Mouse (Mus musculus) embryo, embryonic 11 days (tissue): ENCODE measurements around the gene Galnt10.
A peak's percentile ranks its signal among the peaks of the same experiment; 100 is the strongest.

ENCODE experiments used
- DNase-seq: peaks from one replicate; pipeline ENCODE4 v3.0.0-alpha.2; 2015

Gene Galnt10

DNA sequence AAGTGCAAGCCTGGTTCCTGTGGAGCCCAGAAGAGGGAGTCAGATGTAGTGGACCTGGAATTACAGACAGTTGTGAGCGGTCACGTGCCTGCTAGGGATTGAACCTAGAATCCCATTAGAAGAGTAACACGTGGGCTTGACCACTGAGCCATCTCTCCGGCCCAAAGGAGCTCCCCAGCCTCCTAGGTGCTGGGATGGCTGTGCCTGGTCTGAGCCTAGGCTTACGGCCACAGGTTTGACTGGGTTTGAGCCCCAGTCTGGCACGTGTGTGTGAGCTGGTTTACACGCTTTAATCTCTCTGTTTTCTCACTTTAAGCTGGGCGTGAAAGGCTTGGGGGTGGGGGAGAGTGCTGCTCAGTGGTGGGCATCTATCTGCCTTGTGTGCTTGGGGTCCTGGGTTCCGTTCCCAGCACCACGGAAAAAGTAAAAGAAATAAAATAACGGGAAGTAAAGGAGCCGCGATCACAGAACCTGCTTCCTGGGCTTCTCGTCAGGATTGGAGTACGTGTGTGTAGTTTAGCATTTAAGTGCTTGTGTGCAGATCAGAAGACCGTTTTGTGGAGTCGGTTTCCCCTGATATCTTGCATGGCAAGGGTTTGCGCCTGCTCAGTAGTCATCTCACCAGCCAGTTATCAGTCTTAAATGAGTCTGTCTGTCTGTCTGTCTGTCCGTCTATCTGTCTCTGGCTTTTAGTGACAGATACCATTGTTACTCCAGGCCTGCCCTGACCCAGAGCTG, 16.4 kb downstream of the Galnt10 start:
- no peak for DNase-seq

DNA sequence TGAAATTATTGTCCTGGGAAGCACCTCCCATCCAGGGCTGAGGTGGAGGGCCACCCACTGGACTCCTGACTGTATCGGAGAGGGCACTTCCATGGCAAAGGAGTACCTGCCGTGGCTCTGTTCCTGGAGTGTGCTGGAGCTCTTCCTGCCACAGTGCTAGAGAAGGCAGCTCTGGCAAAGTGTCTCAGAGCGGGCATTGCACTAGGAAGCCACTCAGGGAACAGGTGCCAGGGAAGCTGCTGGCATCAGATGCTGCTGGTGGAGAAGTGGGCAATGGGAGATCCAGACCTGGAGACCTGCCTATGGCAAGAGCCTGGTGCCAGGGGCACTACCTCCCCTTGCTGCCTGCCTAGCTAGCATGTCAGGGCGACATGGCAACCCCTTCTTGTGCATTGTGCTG, 17.0 kb downstream of the Galnt10 start:
- no peak for DNase-seq

DNA sequence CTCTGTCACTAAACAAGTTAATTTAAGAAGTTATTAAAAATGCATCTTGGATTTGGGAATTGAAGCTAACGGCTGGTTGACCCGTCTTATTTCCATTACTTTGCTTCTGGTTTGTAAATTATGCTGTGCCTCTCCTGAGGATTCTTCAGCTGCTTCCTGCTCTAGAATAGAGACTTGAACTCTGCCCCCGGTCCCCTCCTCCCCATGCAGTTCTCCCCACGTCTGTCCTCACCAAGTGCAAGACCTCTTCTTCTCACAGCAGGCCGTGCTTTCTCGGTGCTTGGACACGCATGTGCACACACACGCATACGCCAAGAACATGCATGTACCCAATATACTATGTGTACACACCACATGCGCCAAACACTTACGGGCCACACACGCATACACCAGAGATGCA, 18.0 kb downstream of the Galnt10 start:
- no peak for DNase-seq

DNA sequence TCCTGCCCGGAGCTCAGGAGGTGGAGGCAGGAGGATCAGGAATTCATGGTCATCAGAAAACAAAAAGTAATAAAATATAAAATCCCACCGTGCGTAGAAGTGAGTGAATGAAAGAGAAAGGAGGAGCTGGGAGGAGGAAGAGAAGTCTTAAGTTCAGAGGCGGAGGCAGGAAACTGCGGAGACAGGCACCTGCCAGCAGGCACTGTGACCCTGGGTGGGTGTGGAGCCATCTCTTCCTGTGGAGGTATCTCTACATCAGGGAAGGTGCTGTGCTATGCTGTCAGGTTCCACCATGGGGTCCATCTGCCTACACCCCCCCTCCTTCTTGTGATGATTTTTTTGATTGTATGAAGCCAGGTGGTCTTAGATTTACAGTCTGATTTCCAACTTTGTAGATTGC, 19.5 kb downstream of the Galnt10 start:
- no peak for DNase-seq

DNA sequence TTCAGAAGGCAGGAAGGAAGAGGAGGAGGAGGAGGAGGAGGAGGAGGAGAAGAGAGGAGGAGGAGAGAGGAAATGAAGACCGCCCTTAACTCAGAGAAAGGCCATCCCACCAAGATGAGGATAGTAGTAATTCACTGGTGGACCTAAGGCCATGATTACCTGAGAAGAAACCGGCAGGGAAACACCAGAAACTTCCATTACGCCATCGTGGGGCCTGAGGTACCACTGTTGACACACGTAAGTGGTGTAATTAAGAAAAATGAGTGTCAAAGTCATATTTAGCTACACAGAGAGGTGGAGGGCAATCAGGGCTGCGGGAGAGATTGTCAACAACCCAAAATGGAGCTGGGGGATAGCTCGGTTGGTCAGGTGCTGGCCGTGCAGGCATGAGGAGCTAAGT, 23.0 kb downstream of the Galnt10 start:
- no peak for DNase-seq

DNA sequence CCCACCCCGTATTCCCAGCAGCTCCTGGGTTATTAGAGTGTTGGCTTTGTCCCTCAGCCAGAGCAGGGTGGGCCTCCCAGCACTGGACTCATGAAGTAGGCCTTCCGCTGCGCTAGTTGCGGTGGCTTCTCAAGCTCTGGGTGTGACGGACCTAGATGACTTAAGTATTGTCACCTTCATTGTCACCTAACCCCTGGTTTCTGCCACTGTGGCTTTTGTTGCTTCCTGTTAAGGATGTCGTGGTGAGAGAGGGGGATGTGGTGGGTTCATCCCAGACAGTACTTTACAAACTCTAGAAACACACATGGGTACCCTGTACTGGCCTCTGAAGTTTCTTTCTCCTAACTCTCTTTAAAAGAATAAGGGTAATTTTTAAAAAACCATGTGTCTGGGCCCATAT, 24.3 kb downstream of the Galnt10 start:
- no peak for DNase-seq

DNA sequence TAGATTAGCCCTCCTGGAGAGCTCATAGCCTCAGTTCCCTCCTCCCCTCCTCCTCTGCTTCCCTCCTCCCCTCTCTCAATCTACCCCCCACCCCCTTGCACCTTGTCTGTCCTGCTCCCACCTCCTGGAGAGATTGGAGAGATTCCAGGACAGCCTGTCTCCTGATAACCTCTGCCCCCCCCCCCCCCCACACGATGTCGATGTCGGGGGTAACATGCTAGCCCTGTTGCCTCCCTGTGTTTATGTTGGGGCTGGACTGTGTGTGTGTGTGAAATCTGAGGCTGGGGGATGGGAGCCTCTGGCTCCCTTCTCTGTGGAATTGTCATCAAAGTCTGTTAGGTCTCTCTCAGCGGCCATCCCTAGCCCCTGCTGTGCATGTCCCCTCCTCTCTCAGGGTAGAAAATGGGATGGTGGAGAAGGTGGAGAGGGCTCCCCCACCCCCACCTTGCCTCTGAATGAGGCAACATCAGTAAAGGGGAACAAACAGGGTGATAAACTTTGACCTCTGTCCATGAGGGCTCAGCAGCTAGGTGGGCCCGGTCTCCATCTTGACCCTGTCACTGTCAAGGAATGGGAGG, 26.0 kb downstream of the Galnt10 start:
- DNase-seq, result no peak

DNA sequence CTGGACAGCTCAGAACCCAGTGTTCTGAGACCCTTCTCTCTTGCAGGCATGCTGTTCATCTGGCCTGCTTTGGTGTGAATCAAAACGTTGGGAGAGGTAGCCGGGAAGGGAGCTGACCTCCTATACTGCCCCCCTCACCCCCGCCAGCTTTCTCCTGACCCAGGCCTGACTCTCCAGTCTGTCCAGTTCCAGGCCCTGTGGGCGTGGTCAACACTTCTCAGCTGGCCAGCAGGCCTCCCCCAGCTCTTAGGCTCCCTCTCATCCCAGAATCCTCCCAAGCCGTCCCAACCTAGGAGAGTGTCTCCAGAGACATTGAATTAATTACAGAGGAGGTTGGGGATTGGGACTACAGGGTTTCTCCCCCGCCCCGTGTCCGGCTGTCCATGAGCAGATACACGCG, 26.6 kb downstream of the Galnt10 start:
- no peak for DNase-seq

DNA sequence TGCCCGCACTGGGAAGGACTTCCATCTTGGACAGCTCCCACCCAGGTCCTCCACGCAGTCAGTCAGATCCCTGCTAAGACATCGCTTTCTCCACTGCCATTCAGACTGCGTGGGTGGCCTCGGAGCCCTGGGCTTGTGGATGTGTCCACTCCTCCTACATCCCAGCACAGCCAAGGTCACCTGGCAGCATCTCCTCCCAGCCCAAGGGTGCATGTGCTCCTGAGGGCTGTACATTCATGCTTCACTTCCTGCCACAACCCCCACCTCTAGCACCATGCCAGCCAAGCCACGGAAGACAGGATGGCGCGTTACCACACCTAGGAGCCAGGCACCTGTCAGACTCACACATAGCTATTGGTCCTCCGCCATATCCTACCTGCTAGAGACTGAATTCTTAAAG, 27.8 kb downstream of the Galnt10 start:
- DNase-seq, result no peak

DNA sequence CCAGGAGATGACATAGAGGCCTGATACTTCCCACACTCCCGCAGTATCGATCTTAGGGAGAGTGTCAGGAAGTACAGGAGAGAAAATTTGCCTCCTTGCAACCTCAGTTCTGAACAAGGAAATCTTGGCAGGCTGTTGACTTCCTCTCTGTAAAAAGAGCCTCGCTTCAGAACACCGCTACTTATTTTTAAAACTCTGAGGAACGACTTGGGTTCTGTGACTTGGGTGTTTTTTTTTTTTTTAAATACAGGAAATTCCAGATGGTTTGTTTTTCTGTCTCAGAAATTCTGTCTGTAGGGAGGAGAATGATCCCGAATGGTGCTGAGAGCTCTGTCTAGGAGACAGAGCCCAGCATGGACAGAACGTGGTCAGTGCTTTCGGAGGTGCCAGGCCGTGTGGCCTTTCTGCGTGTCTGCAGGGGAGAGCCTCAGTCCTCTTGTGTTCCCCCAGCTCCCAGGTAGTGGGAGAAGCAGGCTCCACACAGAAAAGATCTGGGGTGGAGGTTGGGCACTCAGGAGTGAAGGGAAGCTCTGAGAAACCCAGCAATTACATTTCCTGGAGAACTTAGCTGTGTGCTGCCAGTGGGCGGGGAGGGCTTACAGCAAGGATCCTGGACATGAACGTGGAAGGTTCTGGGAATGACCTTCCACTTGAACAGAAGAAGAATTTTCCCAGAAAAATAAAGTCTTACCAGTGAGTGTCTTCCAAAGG, 28.9 kb downstream of the Galnt10 start:
- DNase-seq, result no peak

DNA sequence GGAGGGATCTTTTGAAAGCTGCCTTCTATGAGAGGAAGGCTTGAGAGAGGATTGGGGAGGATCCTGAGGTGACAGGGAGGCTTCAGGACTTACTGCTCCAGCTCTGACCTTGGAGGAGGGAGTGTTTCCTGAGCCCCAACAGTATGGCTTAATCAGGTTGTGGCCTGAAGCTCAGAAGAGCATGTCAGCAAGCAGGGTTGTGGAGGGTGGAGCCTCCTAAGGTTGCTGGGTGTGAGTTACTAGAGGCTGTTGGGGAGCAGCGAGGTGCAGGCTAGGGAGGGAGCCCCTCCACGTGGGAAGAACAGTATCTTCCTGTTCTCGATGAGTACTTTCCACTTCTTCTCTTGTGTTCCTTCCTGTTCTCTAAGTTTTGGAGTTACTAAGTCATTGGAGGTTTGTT, 32.0 kb downstream of the Galnt10 start:
- DNase-seq, result no peak

DNA sequence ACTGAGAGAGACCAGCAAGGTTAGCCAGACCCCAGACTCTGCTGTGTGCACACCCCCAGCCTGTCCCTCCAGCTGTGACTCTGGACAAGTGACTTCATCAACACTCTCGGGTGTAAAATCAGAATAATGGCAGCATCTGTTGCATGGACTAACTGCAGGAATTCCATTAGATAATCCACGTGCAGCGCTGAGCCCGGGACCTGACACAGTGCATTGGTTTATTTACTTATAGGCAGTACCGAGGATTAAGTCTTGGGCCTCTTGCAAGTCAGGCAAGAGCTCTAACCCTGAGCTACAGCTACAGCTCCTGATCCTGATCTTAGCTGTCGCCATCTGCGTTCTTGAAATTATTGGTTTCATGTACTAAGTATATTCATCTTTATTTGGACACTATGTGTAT, 37.3 kb downstream of the Galnt10 start:
- DNase-seq, result peak; percentile 33

DNA sequence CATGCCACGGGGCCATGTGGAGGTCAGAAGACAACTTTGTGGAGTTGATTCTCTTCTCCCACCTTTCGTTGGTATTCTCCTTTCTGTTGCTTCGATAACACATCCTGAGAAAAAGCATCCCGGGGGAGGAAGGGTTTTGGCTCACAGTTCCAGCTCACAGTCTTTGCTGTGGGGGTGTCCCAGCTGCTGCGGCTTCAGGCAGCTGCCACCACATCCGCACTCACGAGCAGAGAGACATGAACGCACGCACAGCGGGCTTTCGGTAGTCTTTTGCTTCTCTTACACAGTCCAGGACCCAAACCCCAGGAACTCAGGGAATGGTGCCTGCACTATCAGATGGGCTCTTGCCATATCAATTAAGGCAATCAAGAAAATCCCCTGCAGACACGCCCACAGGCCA, 37.9 kb downstream of the Galnt10 start:
- no peak for DNase-seq

DNA sequence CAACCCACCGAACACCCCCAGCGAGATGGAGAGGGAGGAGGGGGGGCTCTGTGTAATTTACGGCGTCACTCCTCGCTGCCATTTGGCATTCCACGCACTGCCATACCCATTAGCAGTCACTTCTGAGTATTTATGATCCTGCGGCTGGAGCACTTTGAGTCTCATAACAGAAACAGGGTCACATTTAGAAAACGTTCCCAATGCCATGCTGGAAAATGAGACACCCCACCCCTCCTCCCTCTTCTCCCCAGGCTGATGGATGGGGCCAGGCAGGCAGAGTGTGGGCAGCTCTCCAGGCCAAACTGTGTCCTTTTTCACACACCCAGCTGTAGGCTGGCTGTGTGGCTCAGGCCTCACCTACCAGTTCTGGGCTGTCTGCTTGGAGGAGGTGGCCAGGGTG, 38.7 kb downstream of the Galnt10 start:
- no peak for DNase-seq

DNA sequence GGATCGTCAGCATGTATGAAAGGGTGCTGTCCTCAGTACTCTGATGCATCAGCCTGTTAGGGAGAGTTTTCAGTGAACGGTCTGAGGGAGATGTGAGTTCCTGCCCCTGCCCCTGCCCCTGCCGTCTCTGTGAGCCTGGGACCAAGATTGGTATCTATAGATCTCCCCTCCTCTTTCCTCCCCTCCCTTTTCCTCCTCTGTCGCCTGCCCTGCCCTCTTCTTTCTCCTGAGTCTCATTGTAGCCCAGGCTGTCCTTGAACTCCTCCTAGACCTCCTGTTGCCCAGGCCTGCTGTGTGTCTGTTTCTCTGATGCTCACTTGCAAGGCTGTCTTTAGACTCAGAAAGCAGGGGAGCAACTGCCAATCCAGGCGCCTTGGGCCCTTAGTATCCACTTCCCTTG, 39.6 kb downstream of the Galnt10 start:
- DNase-seq, result no peak

DNA sequence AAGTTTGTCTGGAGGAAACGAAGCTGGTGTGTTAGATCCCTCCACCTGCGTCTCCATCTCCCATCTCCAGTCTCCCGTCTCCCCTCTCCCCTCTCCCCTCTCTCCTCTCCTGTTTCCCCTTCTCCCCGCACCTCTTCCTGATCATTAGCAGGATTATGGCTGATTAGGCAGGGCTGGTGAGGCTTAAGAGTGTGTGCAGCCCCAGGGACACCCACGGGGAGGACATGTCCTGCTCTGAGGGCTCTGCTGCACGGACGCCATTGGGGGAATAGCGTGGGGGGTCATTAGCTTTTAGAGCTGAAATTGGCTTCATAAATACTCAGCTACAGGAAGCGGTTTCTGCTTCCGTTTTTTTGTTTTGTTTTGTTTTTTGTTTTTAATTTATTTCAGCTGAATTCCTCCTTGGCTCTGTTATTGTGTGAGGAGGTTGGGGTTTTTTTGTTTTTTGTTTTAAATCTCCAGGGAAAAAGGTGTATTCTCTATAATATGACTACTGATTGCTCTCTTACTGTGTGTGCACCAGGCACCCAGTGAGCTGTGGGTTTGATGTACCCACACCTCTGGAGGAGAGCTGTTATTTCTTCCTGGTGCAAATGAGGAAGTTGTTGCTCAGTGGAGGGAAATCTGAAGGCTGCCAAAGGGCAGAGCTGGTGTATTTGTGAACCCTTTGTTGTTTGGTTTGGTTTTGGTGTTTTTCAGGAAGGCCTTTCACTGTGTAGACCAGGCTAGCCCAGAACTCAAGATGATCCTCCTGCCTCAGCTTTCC, 40.6 kb downstream of the Galnt10 start:
- DNase-seq, result no peak

DNA sequence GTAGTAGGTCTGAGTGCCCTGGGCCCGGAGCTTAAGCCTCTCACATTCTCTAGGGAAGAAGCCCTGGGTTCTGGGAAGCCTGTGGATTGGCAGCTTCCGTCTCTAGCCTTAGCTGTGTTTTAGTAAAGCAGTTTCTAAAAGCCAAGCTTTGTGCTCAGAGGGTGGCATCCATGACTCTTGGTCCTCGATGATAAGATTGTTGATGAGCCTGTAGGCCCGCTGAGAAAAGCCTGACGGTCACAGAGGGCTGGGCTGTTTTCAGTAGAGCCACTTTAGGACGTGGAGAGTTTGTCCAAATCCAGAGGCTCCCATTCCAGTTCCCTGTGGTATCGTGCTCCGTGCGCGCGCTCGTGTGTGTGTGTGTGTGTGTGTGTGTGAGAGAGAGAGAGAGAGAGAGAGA, 41.6 kb downstream of the Galnt10 start:
- no peak for DNase-seq

DNA sequence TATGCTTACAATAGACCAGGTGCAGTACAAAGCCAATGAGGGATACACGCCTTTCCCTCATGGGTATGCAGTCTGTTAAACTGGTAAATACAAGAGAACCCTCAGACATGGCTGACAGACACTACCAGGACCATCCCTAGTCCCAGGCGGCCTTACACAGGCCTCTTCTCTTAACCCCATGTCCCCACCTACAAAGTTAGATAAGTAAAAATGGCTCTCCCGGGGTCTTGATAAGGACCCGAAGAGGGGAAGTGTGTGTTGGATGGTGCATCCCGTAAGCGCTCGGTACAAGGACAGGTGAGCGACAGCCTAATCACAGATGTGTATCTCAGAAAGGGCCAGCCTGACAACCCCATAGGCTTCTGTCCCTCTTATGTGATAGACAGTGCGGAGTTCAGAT, 42.0 kb downstream of the Galnt10 start:
- DNase-seq, result no peak

DNA sequence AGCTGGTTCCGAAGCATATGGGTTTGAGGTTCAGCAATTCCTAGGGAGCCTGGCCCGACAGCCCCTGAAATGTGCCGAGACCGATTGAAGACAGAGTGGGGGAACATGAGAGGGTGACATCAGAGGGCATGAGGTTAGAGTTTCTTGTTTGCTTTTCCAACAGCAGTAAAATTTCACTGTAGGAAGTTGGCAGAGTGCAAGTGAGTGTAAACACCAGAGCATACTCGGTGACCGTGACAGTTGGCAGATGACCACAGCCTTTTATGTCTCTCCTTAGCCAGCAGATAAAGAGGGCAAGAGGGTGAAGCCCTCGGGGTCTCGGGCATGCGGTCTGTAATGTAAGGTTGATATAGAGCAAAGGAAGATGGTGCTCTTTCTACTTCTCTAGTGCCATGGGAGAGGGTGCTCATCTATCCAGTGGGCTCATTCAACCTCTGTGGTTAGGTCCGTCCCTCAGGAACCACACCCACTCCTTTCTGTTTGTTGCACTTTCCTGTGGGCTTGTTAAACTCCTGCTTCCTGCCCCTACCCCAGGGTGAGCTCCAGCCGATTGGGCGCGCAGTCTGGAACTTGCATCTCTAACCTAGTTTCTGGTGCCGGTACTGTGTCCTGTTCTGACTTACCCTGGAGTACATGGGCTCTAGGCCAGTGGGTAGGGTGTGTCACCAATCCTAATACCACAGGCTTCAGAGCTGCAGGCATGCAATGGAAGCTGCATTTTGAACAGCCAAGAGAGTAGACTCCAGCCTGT, 43.1 kb downstream of the Galnt10 start:
- no peak for DNase-seq

DNA sequence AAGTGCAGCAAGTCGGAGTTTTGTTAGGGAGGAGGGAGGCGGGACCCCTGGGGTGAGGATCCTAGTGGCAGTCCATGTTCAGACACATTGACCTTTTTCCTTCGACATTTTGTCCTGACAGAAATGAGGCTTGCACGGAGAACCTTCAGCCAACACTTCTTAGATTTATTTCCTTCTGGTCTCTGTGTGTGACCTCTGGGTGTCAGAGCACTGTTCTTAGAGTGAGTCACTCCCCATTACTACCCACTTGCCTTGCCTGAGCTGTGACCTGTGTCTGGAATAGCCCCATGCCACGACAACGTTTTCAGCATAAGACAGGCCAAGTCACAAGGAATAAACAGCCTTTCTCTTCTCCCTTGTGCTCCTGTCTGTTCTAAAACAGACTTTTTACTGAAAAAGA, 44.6 kb downstream of the Galnt10 start:
- no peak for DNase-seq

DNA sequence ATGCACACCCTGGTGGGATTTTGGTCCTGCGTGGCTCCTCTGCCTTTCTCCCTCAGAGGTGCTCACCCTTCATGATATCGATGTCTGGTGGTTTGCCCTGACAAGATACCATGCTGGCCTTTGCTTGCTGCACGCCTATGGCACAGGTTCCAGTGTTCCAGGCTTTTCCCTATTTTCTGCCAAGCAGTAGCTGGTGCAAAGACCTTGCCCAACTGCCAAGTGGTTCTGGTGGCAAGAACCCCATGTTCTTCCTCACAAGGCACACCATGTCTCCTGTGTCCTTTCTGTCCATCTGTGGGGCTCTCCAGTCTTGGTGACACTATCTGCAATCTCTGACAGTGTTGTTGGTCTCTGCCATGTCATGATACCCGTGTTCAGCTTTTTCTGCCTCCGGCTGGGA, 45.6 kb downstream of the Galnt10 start:
- DNase-seq, result no peak

DNA sequence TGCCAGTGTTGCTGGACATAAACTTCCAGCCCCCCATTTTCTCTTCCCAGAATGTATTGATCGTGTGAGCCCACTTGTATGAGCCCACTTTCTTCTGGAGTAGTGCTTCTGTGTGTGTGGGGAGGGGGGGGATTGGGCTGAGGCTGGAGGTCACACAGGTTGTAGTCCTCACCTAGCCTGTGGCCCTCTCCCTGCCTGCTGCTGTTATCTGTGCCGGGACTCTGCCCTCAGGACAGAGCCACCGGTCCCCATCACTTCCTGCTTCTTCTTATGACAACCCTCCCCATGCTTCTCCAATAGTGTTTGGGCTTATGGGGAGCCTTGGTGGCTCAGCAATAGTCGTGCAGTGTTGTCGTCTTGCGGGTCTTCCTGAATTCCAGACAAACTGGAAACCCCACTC, 46.7 kb downstream of the Galnt10 start:
- no peak for DNase-seq

DNA sequence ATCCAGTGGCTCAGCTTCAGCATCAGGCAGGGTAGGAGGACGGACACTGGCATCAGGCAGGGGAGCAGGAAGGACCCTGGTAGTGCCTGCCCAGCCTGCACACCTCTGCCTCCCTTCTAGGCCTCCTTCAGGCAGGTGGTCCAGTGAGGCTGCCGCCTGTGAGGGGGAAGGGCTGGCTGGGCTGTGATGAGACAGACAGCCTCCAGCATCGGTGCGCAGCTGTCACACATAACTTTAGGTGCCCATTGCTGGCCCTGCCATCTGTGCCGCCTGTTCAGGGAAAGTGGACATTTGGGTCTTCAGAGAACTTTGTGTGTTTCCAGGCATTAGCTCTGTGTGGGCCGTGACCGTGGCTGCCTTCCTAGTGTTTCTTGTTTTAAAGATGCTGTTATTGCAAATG, 47.5 kb downstream of the Galnt10 start:
- DNase-seq, result no peak
